Mouse (Mus musculus) layer of hippocampus, postnatal 36 days (tissue): ENCODE results near the gene Usp6nl. TPM values are rescaled to one million over a fixed set of nuclear protein-coding genes. Genes with fewer than 3 reads are reported as not detected.

Experiments used
- DNase-seq, 2 experiments: peaks; one replicate each; pipeline ENCODE4 v3.0.0; 2022
- total RNA-seq, 2 experiments: library from RNA; stranded (reverse); gene quantifications; 2 replicates each; pipeline ENCODE4 v1.2.3; 2021

Usp6nl gene
- total RNA-seq, 2 experiments from 2014 or later = 13.0 to 16.7 TPM

GRCm38 (mm10) chr2:6333570-6333969 lies 11.1 kb downstream of the Usp6nl start:
- DNase-seq = no peak

DNA sequence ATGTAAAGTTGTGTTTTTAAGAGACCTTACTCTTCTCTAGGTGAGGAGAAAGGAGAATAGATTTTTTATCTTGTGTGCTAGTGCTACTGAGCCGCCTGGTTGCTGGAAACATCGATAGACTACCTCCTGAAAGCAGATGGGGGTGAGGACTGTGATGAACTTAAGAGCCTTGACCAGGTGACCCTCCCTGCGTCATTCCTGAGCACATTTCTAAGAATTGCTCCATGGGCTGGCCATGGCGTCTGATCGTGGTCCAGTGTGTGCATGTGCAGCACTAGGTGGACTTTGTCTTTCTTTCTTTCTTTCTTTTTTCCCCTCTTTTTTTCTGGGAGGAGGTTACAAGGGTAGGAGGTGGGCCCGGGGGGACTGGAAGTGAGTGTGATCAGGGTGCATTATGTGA lies 11.5 kb downstream of the Usp6nl start:
- no peak for DNase-seq

DNA sequence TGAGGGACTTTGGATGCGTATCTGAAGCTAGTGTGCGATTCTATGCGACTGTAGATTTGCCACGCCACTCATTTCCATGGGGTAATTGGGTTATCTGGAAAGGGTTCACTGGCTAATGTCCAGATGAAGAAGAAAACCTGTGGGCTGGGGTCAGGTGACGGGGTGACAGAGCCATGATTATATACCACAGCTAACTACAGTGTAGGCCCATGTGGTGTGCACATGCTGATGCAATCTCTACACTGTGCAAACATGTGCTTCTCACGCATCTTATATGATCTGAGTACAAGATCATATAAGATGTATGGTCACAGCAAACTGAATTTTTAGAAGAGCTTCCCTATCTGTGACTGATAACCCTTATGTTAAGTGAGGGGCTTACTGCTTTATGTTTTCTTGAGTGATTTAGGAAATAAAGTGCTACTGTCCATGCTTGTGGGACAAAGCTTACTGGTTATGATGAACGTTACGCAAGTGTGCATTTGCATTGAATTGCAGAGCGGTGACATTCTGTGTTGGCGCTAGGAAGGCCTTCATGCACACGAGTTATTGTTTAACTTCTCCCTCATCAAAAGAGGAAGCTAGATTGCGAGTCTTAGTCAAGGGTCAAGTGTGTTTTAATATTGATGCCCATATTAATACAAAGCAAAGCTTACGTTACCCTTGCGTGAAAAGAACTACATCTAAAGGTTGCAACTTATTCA lies 12.7 kb downstream of the Usp6nl start:
- no peak for DNase-seq

DNA sequence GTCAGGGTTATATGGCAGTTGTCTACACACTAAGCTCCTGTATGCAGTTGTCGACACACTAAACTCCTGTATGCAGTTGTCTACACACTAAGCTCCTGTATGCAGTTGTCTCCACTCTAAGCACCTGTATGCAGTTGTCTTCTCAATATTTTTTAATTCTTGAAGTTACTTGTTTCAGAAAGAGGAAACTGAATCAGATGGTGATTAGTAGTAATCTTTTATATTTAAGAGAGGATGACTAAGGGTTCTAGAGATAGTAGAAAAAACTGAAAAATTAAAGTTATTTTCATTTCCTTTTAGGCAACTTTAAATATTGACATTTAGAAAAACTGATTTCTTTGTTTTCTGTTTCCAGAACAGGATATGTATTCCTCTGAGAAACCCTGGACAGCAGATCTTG lies 13.5 kb downstream of the Usp6nl start:
- DNase-seq = no peak

- DNase-seq = no peak
These were observed 14.2 kb downstream of the Usp6nl start for GRCm38 (mm10) chr2:6336649-6337048.

DNA sequence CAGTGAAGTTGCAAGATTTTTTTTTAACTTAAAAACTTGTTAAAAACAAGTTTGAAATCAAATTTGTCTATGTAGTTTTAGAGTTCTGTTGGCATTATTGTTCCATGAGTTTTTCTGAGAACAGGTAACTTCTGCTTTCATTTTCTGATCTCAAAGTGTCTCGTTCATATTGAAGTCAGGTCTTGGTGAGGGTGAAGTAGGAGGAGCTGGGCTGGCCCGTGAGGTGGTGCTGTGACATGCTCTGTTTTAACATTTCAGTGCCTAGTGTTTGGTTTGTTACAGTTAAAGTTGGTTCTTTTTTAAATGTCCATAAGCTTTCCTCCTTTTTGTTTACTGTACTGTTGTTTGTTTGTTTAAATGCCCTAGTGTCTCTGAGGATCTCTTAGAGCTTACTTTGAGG lies 15.0 kb downstream of the Usp6nl start:
- DNase-seq = no peak

DNA sequence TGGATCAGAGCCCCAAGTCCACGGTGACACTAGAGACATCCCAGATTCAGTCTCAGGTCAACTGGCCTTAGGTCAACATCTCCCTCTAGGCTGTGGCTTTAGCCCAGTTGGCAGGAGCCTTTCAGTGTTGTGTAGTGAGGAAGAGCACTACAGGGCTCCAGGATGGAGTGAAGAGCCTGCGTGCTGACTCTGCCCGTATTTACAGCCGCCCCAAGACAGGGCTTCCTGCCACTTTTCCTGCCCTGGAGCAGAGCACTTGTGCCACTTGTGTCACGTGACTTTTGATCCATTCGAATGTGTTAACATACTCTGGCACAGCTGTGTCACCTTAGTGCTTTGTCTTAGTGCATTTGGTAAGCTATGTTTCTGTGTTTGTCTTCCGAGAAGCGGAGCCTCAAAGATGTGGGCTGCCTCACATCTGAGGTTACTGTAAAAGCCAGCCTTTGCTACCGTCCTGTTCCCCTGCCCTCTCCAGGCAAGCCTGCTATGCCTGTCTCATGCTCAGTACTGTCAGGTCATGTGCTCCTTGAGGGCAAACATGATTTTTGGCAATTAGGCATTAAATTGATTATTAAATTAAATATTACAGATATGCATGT lies 15.7 kb downstream of the Usp6nl start:
- no peak for DNase-seq

- no peak for DNase-seq
These were observed 18.0 kb downstream of the Usp6nl start for GRCm38 (mm10) chr2:6340439-6340838.

GRCm38 (mm10) chr2:6341496-6341895 lies 19.0 kb downstream of the Usp6nl start:
- no peak for DNase-seq

GRCm38 (mm10) chr2:6349256-6350092 lies 27.0 kb downstream of the Usp6nl start:
- peak; percentile 24 to 26 for DNase-seq

DNA sequence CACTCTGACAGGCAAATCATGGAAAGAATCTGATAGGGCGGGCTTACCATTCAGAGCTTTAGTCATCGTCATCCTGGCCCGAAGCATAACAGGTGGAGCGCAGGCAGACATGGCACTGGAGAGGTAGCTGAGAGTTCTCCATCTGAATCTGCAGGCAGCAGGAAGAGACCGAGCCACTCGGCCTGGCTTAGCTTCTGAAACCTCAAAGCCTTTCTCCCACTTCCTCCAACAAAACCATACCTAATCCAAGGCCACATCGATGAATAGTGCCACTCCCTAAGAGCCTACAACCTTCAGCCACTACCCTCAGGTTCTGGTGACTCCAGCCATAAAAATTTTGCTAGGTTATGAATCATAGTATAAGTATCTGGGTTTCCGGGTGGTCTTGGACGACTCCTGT lies 27.7 kb downstream of the Usp6nl start:
- DNase-seq = no peak

DNA sequence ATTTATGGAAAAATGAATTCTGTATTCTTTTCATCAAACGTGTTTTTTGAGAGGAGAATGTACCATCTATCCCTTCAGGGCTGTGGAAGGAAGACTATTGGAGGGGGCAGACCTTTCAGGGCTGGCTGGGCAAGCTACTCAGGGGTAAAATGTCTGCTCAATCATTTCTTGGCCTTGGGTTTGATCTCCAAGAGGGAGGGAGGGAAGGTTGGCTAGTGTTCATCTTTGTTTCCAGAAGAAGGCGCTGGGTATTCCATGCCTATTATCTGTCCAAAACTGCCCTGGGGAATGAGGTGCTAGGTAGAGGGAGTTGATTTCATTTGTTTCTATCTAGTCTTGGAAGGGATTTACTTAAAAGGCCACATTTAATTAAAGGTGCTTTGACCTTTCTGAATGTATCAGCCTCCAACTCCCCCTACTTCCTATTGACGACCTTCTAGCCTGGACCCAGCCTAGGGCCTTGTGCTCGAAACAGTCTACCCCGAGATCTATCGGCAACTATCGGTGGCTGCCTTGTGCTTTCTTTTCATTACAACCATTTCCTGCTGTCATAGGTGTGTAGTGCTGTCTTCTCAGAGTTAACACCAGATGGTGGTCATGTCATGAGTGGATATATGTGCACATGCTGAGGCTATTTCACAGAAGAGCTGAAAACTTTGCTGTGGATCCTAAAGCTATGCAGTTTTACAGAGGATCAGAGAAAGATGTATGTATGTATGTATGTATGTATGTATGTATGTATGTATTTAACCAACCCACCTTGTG lies 28.6 kb downstream of the Usp6nl start:
- no peak for DNase-seq

- no peak for DNase-seq
These were observed 30.1 kb downstream of the Usp6nl start for GRCm38 (mm10) chr2:6352541-6352971.

- no peak for DNase-seq
These were observed 30.6 kb downstream of the Usp6nl start for GRCm38 (mm10) chr2:6353060-6353459.

DNA sequence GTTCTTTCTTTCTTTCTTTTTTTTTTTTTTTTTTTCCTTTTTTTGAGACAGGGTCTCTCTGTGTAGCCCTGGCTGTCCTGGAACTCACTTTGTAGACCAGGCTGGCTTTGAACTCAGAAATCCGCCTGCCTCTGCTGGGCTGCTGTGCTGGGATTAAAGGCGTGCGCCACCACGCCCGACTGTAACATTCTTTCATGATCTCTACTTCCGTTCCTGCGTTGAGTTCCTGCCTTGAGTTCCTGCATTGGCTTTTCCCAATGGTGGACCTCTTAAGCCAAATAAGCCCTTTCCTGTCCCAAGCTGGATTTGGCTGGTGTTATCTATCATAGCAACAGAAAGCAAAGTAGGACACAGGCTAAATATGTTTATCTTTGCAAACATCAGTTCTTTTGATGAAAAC lies 34.8 kb downstream of the Usp6nl start:
- no peak for DNase-seq

- DNase-seq = no peak
These were observed 37.2 kb downstream of the Usp6nl start for GRCm38 (mm10) chr2:6359645-6360044.

- no peak for DNase-seq
These were observed 40.7 kb downstream of the Usp6nl start for GRCm38 (mm10) chr2:6363126-6363525.

DNA sequence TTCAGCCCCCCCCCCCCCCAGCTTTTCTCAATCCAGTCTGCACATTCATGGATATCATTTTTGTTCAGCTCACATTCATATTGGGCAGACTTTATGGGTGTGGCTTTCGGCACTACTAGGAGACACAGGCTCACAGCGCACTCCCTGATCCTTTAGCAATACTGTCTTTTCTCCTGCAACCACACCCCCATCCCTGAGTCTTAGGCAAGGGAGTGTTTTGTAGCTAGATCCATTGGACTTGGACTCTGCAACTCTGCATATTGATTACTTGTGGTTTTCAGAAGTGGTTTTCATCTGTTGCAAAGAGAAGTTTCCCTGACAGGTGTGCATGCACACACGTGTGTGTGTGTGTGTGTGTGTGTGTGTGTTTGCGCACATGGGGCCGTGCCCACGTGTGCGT lies 41.5 kb downstream of the Usp6nl start:
- DNase-seq = no peak

GRCm38 (mm10) chr2:6366521-6366928 lies 44.1 kb downstream of the Usp6nl start:
- DNase-seq = no peak

DNA sequence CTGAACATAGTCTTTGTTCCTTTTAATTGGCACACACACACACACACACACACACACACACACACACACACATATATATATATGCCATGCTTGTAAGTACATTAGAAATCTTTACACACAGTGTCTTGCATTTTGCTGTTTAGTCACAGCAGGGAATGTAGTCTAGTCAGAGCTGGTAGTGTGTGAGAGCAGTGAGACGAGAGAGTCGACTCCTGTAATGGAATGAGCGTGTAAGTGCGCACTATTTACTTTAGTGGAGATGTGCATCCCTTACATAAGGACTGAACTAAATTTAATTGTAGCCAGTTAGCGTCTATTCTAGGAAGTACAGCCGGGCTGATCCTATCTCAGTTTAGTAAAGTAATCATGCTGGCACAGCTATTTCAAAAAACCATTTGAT lies 44.5 kb downstream of the Usp6nl start:
- DNase-seq = no peak

DNA sequence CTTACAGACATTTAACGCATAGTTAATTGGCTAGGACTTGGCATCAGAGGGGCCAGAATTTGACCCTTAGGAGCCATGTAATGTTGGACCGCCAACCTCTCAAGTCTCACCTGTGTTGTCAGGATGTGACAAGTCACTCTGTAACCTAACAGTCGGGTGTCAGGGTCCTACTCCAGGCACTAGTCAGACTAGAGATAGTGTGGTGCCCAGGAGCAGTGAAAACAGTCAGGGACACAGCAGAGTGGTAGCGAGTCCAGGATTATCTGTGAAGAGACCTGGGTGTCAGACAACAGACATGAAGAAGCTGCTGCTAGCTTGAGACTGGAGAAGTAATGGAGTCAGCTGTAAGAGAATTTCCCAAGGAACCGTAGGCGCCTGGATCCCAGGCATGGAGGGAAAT lies 45.0 kb downstream of the Usp6nl start:
- no peak for DNase-seq

- DNase-seq = no peak
These were observed 51.7 kb downstream of the Usp6nl start for GRCm38 (mm10) chr2:6374216-6374615.

DNA sequence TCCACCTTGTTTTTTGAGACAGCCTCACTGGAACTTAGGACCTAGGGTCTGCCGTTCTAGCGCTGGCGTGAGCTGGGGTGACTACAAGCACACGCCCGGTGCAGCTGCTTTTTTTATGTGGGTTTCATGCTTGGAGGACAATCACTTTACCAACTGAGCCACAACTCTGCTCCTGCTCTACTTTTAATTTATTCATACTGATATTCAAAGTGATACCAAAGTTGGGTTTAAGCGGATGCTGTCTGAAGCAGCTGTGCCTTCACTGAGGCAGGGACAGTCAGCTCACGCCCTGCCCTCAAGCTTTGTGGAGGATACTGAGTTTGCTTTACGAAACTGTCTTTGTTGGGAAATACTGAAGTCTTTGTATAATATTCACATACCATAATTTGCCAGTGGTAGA lies 53.6 kb downstream of the Usp6nl start:
- no peak for DNase-seq
